In genomic region chr5:66392861-66393529, GRCm38 (mm10) we compare ENCODE assay signal across 11 mouse cellular contexts.
DNase-seq lines count a peak whose midpoint lies in the region; ATAC-seq and TF ChIP-seq lines count a peak whose summit lies in the region.
"Had no signal": no experiment of that assay in that cellular context is flagged by ENCODE, and none has a peak within 500 bp of the region (broad histone marks: within the 10 kb centered on the region; RNA-seq: fewer than 3 reads in every experiment).

No protein-coding gene starts in this region.

- no peaks in the 10 kb centered on the region for H3K36me3 ChIP-seq in forebrain, embryonic 14.5 days (ENCODE audit: control insufficient read depth, insufficient read depth, low read length)
- H3K36me3 ChIP-seq in forebrain, embryonic 16.5 days (ENCODE audit: control insufficient read depth, insufficient read depth) = no peaks in the 10 kb centered on the region
- peaks cover under 1% of the 10 kb centered on the region; the same call in 1 of the 2 replicates for H3K36me3 ChIP-seq in midbrain, embryonic 14.5 days (ENCODE audit: control insufficient read depth, insufficient read depth, low read length)
- H3K36me3 ChIP-seq in midbrain, embryonic 10.5 days = no peaks in the 10 kb centered on the region
- H3K36me3 ChIP-seq in limb, embryonic 14.5 days (ENCODE audit: control insufficient read depth, insufficient read depth, low read length) = 0 out of 2 replicates have a peak, but pooled peaks cover 6% of the 10 kb centered on the region
- H3K36me3 ChIP-seq in heart, adult 2 months (ENCODE audit: control insufficient read depth, insufficient read depth, low read length) = peaks cover 9% of the 10 kb centered on the region
- H3K36me3 ChIP-seq: midbrain, embryonic 15.5 days had no signal

- H3K27me3 ChIP-seq in forebrain, embryonic 14.5 days (replicated peaks; ENCODE audit: control insufficient read depth, insufficient read depth, low read length) = no peaks in the 10 kb centered on the region
- no peaks in the 10 kb centered on the region for H3K27me3 ChIP-seq in forebrain, embryonic 16.5 days (replicated peaks; ENCODE audit: control insufficient read depth, insufficient read depth, low read length)
- no peaks in the 10 kb centered on the region for H3K27me3 ChIP-seq in midbrain, embryonic 14.5 days (ENCODE audit: control insufficient read depth, insufficient read depth, low read length)
- H3K27me3 ChIP-seq in midbrain, embryonic 10.5 days (ENCODE audit: low read depth, poor library complexity, severe bottlenecking) = no peaks in the 10 kb centered on the region
- H3K27me3 ChIP-seq in limb, embryonic 14.5 days (ENCODE audit: control insufficient read depth, insufficient read depth, low read length) = no peaks in the 10 kb centered on the region
- no peaks in the 10 kb centered on the region for H3K27me3 ChIP-seq in heart, adult 2 months (ENCODE audit: control insufficient read depth, insufficient read depth, low read length)
- H3K27me3 ChIP-seq: heart, embryonic 15.5 days; midbrain, embryonic 15.5 days had no signal

- no peak overlapping the region for H3K27ac ChIP-seq in forebrain, embryonic 14.5 days (ENCODE audit: low read depth, low read length)
- no peak overlapping the region for H3K27ac ChIP-seq in forebrain, embryonic 16.5 days (ENCODE audit: low read length)
- H3K27ac ChIP-seq in midbrain, embryonic 14.5 days (replicated peaks; ENCODE audit: low read depth, low read length) = no peak overlapping the region
- H3K27ac ChIP-seq in midbrain, embryonic 10.5 days (replicated peaks) = no peak overlapping the region
- no peak overlapping the region for H3K27ac ChIP-seq in limb, embryonic 14.5 days (replicated peaks; ENCODE audit: low read depth, low read length)
- H3K27ac ChIP-seq in heart, adult 2 months = no peak overlapping the region
- H3K27ac ChIP-seq: heart, embryonic 15.5 days; liver, embryonic 14.5 days; midbrain, embryonic 15.5 days had no signal

- H3K9me3 ChIP-seq in forebrain, embryonic 14.5 days (replicated peaks; ENCODE audit: control insufficient read depth, low read length) = no peaks in the 10 kb centered on the region
- H3K9me3 ChIP-seq in forebrain, embryonic 16.5 days (ENCODE audit: control insufficient read depth, low read length) = no peaks in the 10 kb centered on the region
- H3K9me3 ChIP-seq in midbrain, embryonic 14.5 days (ENCODE audit: control insufficient read depth, low read length) = no peaks in the 10 kb centered on the region
- H3K9me3 ChIP-seq in midbrain, embryonic 10.5 days (replicated peaks) = no peaks in the 10 kb centered on the region
- no peaks in the 10 kb centered on the region for H3K9me3 ChIP-seq in limb, embryonic 14.5 days (ENCODE audit: control insufficient read depth, low read length)
- H3K9me3 ChIP-seq: heart, embryonic 15.5 days; midbrain, embryonic 15.5 days had no signal

- no peak for TF ChIP-seq POLR2A in limb, embryonic 14.5 days (IDR thresholded peaks at IDR 0.05; ENCODE audit: borderline replicate concordance, extremely low read depth, insufficient read depth, insufficient read length)
- no peak for TF ChIP-seq POLR2A in heart, adult 2 months (IDR thresholded peaks at IDR 0.05; ENCODE audit: insufficient read depth, low read depth, low read length)

- no peak overlapping the region for H3K4me3 ChIP-seq in forebrain, embryonic 14.5 days (ENCODE audit: low read depth, low read length)
- H3K4me3 ChIP-seq in forebrain, embryonic 16.5 days (replicated peaks; ENCODE audit: low read length) = no peak overlapping the region
- no peak overlapping the region for H3K4me3 ChIP-seq in midbrain, embryonic 14.5 days (replicated peaks; ENCODE audit: low read depth, low read length)
- H3K4me3 ChIP-seq in midbrain, embryonic 10.5 days = no peak overlapping the region
- H3K4me3 ChIP-seq in limb, embryonic 14.5 days (replicated peaks; ENCODE audit: low read length) = no peak overlapping the region
- H3K4me3 ChIP-seq in heart, adult 2 months = no peak overlapping the region
- H3K4me3 ChIP-seq: heart, embryonic 15.5 days; midbrain, embryonic 15.5 days had no signal

- intact Hi-C loops in heart, adult 2 months (cut with DNase I) = no loop called here

- no peak overlapping the region for H3K9ac ChIP-seq in forebrain, embryonic 14.5 days (ENCODE audit: low read length)
- H3K9ac ChIP-seq in forebrain, embryonic 16.5 days (replicated peaks; ENCODE audit: low read depth, low read length) = no peak overlapping the region
- no peak overlapping the region for H3K9ac ChIP-seq in midbrain, embryonic 14.5 days (replicated peaks; ENCODE audit: low read length)
- H3K9ac ChIP-seq in limb, embryonic 14.5 days (ENCODE audit: low read depth, low read length, severe bottlenecking) = no peak overlapping the region
- no peak overlapping the region for H3K9ac ChIP-seq in heart, adult 2 months (ENCODE audit: low read depth, low read length)
- H3K9ac ChIP-seq: heart, embryonic 15.5 days; liver, embryonic 14.5 days; midbrain, embryonic 15.5 days had no signal

- no peak overlapping the region for H3K4me2 ChIP-seq in forebrain, embryonic 14.5 days (ENCODE audit: low read length)
- no peak overlapping the region for H3K4me2 ChIP-seq in forebrain, embryonic 16.5 days (ENCODE audit: low read length)
- no peak overlapping the region for H3K4me2 ChIP-seq in midbrain, embryonic 14.5 days (ENCODE audit: low read length)
- no peak overlapping the region for H3K4me2 ChIP-seq in limb, embryonic 14.5 days (replicated peaks; ENCODE audit: low read depth, low read length, severe bottlenecking)
- H3K4me2 ChIP-seq: heart, embryonic 15.5 days; midbrain, embryonic 15.5 days had no signal

- 67% methylated on average over 18 of the region's 18 CpGs for WGBS in forebrain, embryonic 14.5 days
- WGBS in forebrain, embryonic 16.5 days = 55% methylated on average over 18 of the region's 18 CpGs
- WGBS in midbrain, embryonic 14.5 days = 51% methylated on average over 18 of the region's 18 CpGs
- WGBS in midbrain, embryonic 10.5 days = 72% methylated on average over 18 of the region's 18 CpGs
- WGBS in limb, embryonic 14.5 days = 46% methylated on average over 18 of the region's 18 CpGs
- 76% methylated on average over 18 of the region's 18 CpGs for WGBS in heart, adult 2 months

- H3K4me1 ChIP-seq in forebrain, embryonic 14.5 days (ENCODE audit: control insufficient read depth, insufficient read depth, low read length) = no peaks in the 10 kb centered on the region
- H3K4me1 ChIP-seq in forebrain, embryonic 16.5 days (replicated peaks; ENCODE audit: control insufficient read depth, insufficient read depth, low read length) = peaks cover 13% of the 10 kb centered on the region
- peaks cover 7% of the 10 kb centered on the region; the same call in 1 of the 2 replicates for H3K4me1 ChIP-seq in midbrain, embryonic 14.5 days (ENCODE audit: control insufficient read depth, insufficient read depth, low read length)
- H3K4me1 ChIP-seq in midbrain, embryonic 10.5 days = peaks cover 16% of the 10 kb centered on the region
- H3K4me1 ChIP-seq in limb, embryonic 14.5 days (ENCODE audit: control insufficient read depth, insufficient read depth, low read length) = peaks cover 15% of the 10 kb centered on the region
- peaks cover 4% of the 10 kb centered on the region for H3K4me1 ChIP-seq in heart, adult 2 months (ENCODE audit: control insufficient read depth, insufficient read depth, low read length)

- no peak for DNase-seq in forebrain, embryonic 14.5 days (ENCODE audit: low spot score)
- DNase-seq in midbrain, embryonic 14.5 days = peak; percentile 38
- DNase-seq in midbrain, embryonic 10.5 days (ENCODE audit: low spot score) = no peak
- DNase-seq in cerebellum, postnatal 25 days = peak; percentile 33 to 63
- DNase-seq in limb, embryonic 14.5 days (ENCODE audit: low spot score) = peak; percentile 12
- DNase-seq in heart, adult 2 months = no peak

- peak; percentile 33; the same call in 1 of the 2 replicates for ATAC-seq in forebrain, embryonic 14.5 days
- no peak for ATAC-seq in forebrain, embryonic 16.5 days
- no peak for ATAC-seq in midbrain, embryonic 14.5 days (ENCODE audit: low FRiP score, low TSS enrichment)
- no peak for ATAC-seq in limb, embryonic 14.5 days (ENCODE audit: low FRiP score, low read depth)
- no peak for ATAC-seq in megakaryocyte progenitor cell, adult 5-6 weeks (replicated peaks; ENCODE audit: poor library complexity)
- ATAC-seq: midbrain, embryonic 15.5 days had no signal

- no peak for TF ChIP-seq CTCF in heart, adult 2 months (IDR thresholded peaks at IDR 0.05)

- no peaks in the 10 kb centered on the region; the same call in 1 of the 2 replicates for H3K79me2 ChIP-seq in heart, adult 2 months (replicated peaks; ENCODE audit: control insufficient read depth, insufficient read depth, low read length)

- no peak for TF ChIP-seq EP300 in heart, adult 2 months (IDR thresholded peaks at IDR 0.05; ENCODE audit: insufficient read depth, low read depth, low read length)

Comparison
In these comparisons a context has a peak if more than half of its experiments do, and no peak if none do; other contexts are left out.
1. DNase-seq: peak in midbrain, embryonic 14.5 days (single experiment), cerebellum, postnatal 25 days (2 of 2) and limb, embryonic 14.5 days (single experiment); none in forebrain, embryonic 14.5 days (single experiment), midbrain, embryonic 10.5 days (single experiment) and heart, adult 2 months (0 of 2).